24 mouse cellular contexts compared by ENCODE assay signal in the genomic region with DNA sequence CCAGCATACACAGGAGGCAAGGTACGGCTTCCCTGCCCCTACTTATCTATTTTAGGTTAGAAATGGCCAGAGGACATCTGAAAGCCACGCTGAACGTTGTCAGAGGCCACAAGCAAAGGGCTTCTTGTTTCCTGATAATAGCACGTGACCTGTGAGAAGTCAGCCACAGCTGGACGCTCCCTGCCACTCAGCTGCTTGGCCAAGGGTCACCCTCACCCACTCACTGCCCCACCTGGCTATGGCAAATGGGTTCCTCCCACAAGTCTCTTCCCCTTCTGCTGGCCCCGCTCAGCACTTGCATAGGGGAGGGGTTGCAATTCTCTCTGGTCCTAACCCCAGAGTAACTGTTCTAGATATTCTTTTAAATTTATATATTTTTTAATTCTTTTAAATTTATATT. TPM values are rescaled to one million over a fixed set of nuclear protein-coding genes. Genes with fewer than 3 reads are reported as not detected.
A peak's percentile ranks its signal among the peaks of the same experiment; 100 is the strongest.
DNase-seq lines count a peak whose midpoint lies in the region; ATAC-seq and TF ChIP-seq lines count a peak whose summit lies in the region.
"Had no signal": no experiment of that assay in that cellular context is flagged by ENCODE, and none has a peak within 500 bp of the region (broad histone marks: within the 10 kb centered on the region; RNA-seq: fewer than 3 reads in every experiment).

No protein-coding gene starts in this region.

- no peak for TF ChIP-seq POLR2A in heart, adult 2 months (IDR thresholded peaks at IDR 0.05; ENCODE audit: insufficient read depth, low read depth, low read length)

- no peak for ATAC-seq in heart, embryonic 13.5 days (ENCODE audit: extremely low read depth, insufficient number of reproducible peaks, low FRiP score, low TSS enrichment)
- ATAC-seq in kidney, embryonic 15.5 days (replicated peaks; ENCODE audit: low FRiP score), result peak; percentile 62; the same call in 1 of the 2 replicates
- ATAC-seq in kidney, embryonic 16.5 days (ENCODE audit: low FRiP score, low TSS enrichment), result peak; percentile 64; the same call in 1 of the 2 replicates
- peak; percentile 75 for ATAC-seq in stomach, postnatal 0 days (ENCODE audit: low FRiP score, low TSS enrichment)
- ATAC-seq: hindbrain, postnatal 0 days; midbrain, embryonic 16.5 days had no signal

- H3K4me3 ChIP-seq in heart, embryonic 13.5 days, result no peak overlapping the region
- H3K4me3 ChIP-seq in heart, adult 2 months, result no peak overlapping the region
- H3K4me3 ChIP-seq in kidney, embryonic 15.5 days (replicated peaks), result no peak overlapping the region
- H3K4me3 ChIP-seq in kidney, embryonic 16.5 days (ENCODE audit: low read length), result no peak overlapping the region
- no peak overlapping the region for H3K4me3 ChIP-seq in stomach, postnatal 0 days (ENCODE audit: low read depth, low read length)
- H3K4me3 ChIP-seq: erythroblast, embryonic 14.5 days; forebrain, embryonic 12.5 days; hindbrain, embryonic 12.5 days; layer of hippocampus, adult 2 months; left cerebral cortex, adult 2 months; limb, embryonic 12.5 days; liver, embryonic 15.5 days; midbrain, embryonic 10.5 days had no signal

- WGBS in heart, embryonic 13.5 days, result 40% methylated on average over 6 of the region's 6 CpGs
- WGBS in heart, adult 2 months, result 70% methylated on average over 6 of the region's 6 CpGs
- 49% methylated on average over 6 of the region's 6 CpGs for WGBS in kidney, embryonic 15.5 days
- WGBS in kidney, embryonic 16.5 days, result 40% methylated on average over 6 of the region's 6 CpGs
- 73% methylated on average over 6 of the region's 6 CpGs for WGBS in stomach, postnatal 0 days

- TF ChIP-seq EP300 in heart, adult 2 months (IDR thresholded peaks at IDR 0.05; ENCODE audit: insufficient read depth, low read depth, low read length), result no peak
- no peak for TF ChIP-seq EP300 in stomach, postnatal 0 days (optimal IDR thresholded peaks at IDR 0.05)

- no peak overlapping the region for H3K27ac ChIP-seq in heart, embryonic 13.5 days (replicated peaks)
- no peak overlapping the region for H3K27ac ChIP-seq in heart, adult 2 months
- H3K27ac ChIP-seq in kidney, embryonic 15.5 days, result peak overlapping the region; percentile 49
- no peak overlapping the region for H3K27ac ChIP-seq in kidney, embryonic 16.5 days (ENCODE audit: low read length)
- no peak overlapping the region for H3K27ac ChIP-seq in stomach, postnatal 0 days (replicated peaks)
- H3K27ac ChIP-seq: hindbrain, embryonic 12.5 days; hindbrain, postnatal 0 days; layer of hippocampus, adult 2 months; left cerebral cortex, adult 2 months; limb, embryonic 12.5 days; liver, embryonic 15.5 days had no signal

- no peaks in the 10 kb centered on the region for H3K27me3 ChIP-seq in heart, embryonic 13.5 days (replicated peaks)
- no peaks in the 10 kb centered on the region for H3K27me3 ChIP-seq in heart, adult 2 months (ENCODE audit: control insufficient read depth, insufficient read depth, low read length)
- H3K27me3 ChIP-seq in kidney, embryonic 15.5 days, result no peaks in the 10 kb centered on the region
- H3K27me3 ChIP-seq in kidney, embryonic 16.5 days (ENCODE audit: insufficient read depth, low read length), result no peaks in the 10 kb centered on the region
- H3K27me3 ChIP-seq in stomach, postnatal 0 days (ENCODE audit: control insufficient read depth, insufficient read depth, low read length), result no peaks in the 10 kb centered on the region
- H3K27me3 ChIP-seq: forebrain, embryonic 12.5 days; hindbrain, embryonic 12.5 days; limb, embryonic 12.5 days; liver, embryonic 15.5 days had no signal

- no peaks in the 10 kb centered on the region; the same call in 1 of the 2 replicates for H3K79me2 ChIP-seq in heart, adult 2 months (replicated peaks; ENCODE audit: control insufficient read depth, insufficient read depth, low read length)

- H3K9ac ChIP-seq in heart, embryonic 13.5 days, result 0 out of 2 replicates have a peak overlapping the region, but pooled peaks have one; percentile 13
- H3K9ac ChIP-seq in heart, adult 2 months (ENCODE audit: low read depth, low read length), result no peak overlapping the region
- no peak overlapping the region for H3K9ac ChIP-seq in kidney, embryonic 15.5 days
- no peak overlapping the region for H3K9ac ChIP-seq in kidney, embryonic 16.5 days (replicated peaks; ENCODE audit: low read length)
- H3K9ac ChIP-seq in stomach, postnatal 0 days (ENCODE audit: low read length), result no peak overlapping the region
- H3K9ac ChIP-seq: forebrain, embryonic 12.5 days; hindbrain, embryonic 12.5 days; limb, embryonic 12.5 days; liver, embryonic 15.5 days; lung, embryonic 14.5 days had no signal

- H3K4me1 ChIP-seq in heart, embryonic 13.5 days, result peaks cover 75% of the 10 kb centered on the region
- H3K4me1 ChIP-seq in heart, adult 2 months (ENCODE audit: control insufficient read depth, insufficient read depth, low read length), result peaks cover 10% of the 10 kb centered on the region
- H3K4me1 ChIP-seq in kidney, embryonic 15.5 days, result peaks cover 97% of the 10 kb centered on the region
- peaks cover 85% of the 10 kb centered on the region for H3K4me1 ChIP-seq in kidney, embryonic 16.5 days (ENCODE audit: insufficient read depth, low read length)
- H3K4me1 ChIP-seq in stomach, postnatal 0 days (replicated peaks; ENCODE audit: control insufficient read depth, insufficient read depth), result peaks cover 7% of the 10 kb centered on the region; the same call in 1 of the 2 replicates
- H3K4me1 ChIP-seq: liver, embryonic 15.5 days had no signal

- H3K36me3 ChIP-seq in heart, embryonic 13.5 days, result no peaks in the 10 kb centered on the region; the same call in 1 of the 2 replicates
- no peaks in the 10 kb centered on the region for H3K36me3 ChIP-seq in heart, adult 2 months (ENCODE audit: control insufficient read depth, insufficient read depth, low read length)
- no peaks in the 10 kb centered on the region for H3K36me3 ChIP-seq in kidney, embryonic 15.5 days
- no peaks in the 10 kb centered on the region for H3K36me3 ChIP-seq in kidney, embryonic 16.5 days (ENCODE audit: insufficient read depth, low read length)
- H3K36me3 ChIP-seq in stomach, postnatal 0 days (ENCODE audit: control insufficient read depth, insufficient read depth, low read length), result no peaks in the 10 kb centered on the region
- H3K36me3 ChIP-seq: forebrain, embryonic 12.5 days; hindbrain, embryonic 12.5 days; limb, embryonic 12.5 days; liver, embryonic 15.5 days had no signal

- no peak for DNase-seq in heart, adult 2 months
- no peak for DNase-seq in kidney, adult 18-20 months
- DNase-seq in stomach, postnatal 0 days (ENCODE audit: low spot score), result peak; percentile 54
- no peak for DNase-seq in adrenal gland, postnatal 25 days
- DNase-seq in adrenal gland, postnatal 4 days (ENCODE audit: low spot score in 2 of 2), result no peak
- DNase-seq: adrenal gland, postnatal 36 days; cerebellum, adult 2 months; gastrocnemius, postnatal 10 days; lung, embryonic 14.5 days; lung, postnatal 14 days; thymus, postnatal 14 days had no signal

- TF ChIP-seq CTCF in heart, adult 2 months (IDR thresholded peaks at IDR 0.05), result no peak
- no peak for TF ChIP-seq CTCF in stomach, postnatal 0 days (IDR thresholded peaks at IDR 0.05; ENCODE audit: low read depth)

- intact Hi-C loops in heart, adult 2 months (cut with DNase I), result no loop called here

- H3K9me3 ChIP-seq in heart, embryonic 13.5 days, result no peaks in the 10 kb centered on the region
- H3K9me3 ChIP-seq in kidney, embryonic 15.5 days (replicated peaks), result no peaks in the 10 kb centered on the region
- H3K9me3 ChIP-seq in kidney, embryonic 16.5 days (ENCODE audit: low read length), result no peaks in the 10 kb centered on the region
- H3K9me3 ChIP-seq in stomach, postnatal 0 days (ENCODE audit: control insufficient read depth, low read length), result no peaks in the 10 kb centered on the region
- H3K9me3 ChIP-seq: forebrain, embryonic 12.5 days; hindbrain, embryonic 12.5 days; limb, embryonic 12.5 days; liver, embryonic 15.5 days; midbrain, embryonic 10.5 days had no signal

- no peak overlapping the region for H3K4me2 ChIP-seq in heart, embryonic 13.5 days
- no peak overlapping the region for H3K4me2 ChIP-seq in kidney, embryonic 15.5 days
- no peak overlapping the region for H3K4me2 ChIP-seq in kidney, embryonic 16.5 days (replicated peaks; ENCODE audit: low read depth, low read length)
- no peak overlapping the region for H3K4me2 ChIP-seq in stomach, postnatal 0 days (replicated peaks; ENCODE audit: low read depth)
- H3K4me2 ChIP-seq: forebrain, embryonic 12.5 days; hindbrain, embryonic 12.5 days; limb, embryonic 12.5 days; liver, embryonic 15.5 days; lung, embryonic 14.5 days had no signal

RNA-seq across cellular contexts. Expression of gene Nxn, which starts 43.5 kb away (rescaled TPM):
- polyA plus RNA-seq in heart, embryonic 13.5 days (2015; fragmentation: Nextera tagmentation; extraction: Ambion mirVana), result 23.2 and 23.6 TPM in 2 replicates
- 10 to 100 TPM; 14.6 to 19.1 TPM for total RNA-seq in heart, adult 2 months (2021)
- 10.0 and 14.0 TPM in 2 replicates for polyA plus RNA-seq in heart, adult 2 months (2012; rRNA removed)
- polyA plus RNA-seq in kidney, embryonic 15.5 days (2015; fragmentation: Nextera tagmentation; extraction: Ambion mirVana), result 30.2 and 33.1 TPM in 2 replicates
- polyA plus RNA-seq in kidney, embryonic 16.5 days (2015; fragmentation: Nextera tagmentation; extraction: Ambion mirVana), result 26.9 and 29.5 TPM in 2 replicates
- 22.4 and 24.0 TPM in 2 replicates for polyA plus RNA-seq in stomach, postnatal 0 days (2015; fragmentation: Nextera tagmentation; extraction: Ambion mirVana)
- 23.8 and 29.5 TPM in 2 replicates for total RNA-seq in adrenal gland, postnatal 25 days (2021)
- total RNA-seq in adrenal gland, postnatal 4 days (2021), result 10 to 100 TPM; 26.4 to 28.3 TPM

RNA-seq across cellular contexts. Expression of gene Timm22, which starts 51.3 kb away (rescaled TPM):
- polyA plus RNA-seq in heart, embryonic 13.5 days (2015; fragmentation: Nextera tagmentation; extraction: Ambion mirVana), result 78.6 and 92.4 TPM in 2 replicates
- 10 to 100 TPM; 35.3 to 40.4 TPM for total RNA-seq in heart, adult 2 months (2021)
- 10.4 and 21.0 TPM in 2 replicates for polyA plus RNA-seq in heart, adult 2 months (2012; rRNA removed)
- polyA plus RNA-seq in kidney, embryonic 15.5 days (2015; fragmentation: Nextera tagmentation; extraction: Ambion mirVana), result 105 and 111 TPM in 2 replicates
- 106 and 112 TPM in 2 replicates for polyA plus RNA-seq in kidney, embryonic 16.5 days (2015; fragmentation: Nextera tagmentation; extraction: Ambion mirVana)
- polyA plus RNA-seq in stomach, postnatal 0 days (2015; fragmentation: Nextera tagmentation; extraction: Ambion mirVana), result 75.7 and 82.1 TPM in 2 replicates
- total RNA-seq in adrenal gland, postnatal 25 days (2021), result 38.9 and 47.4 TPM in 2 replicates
- total RNA-seq in adrenal gland, postnatal 4 days (2021), result 10 to 100 TPM; 46.5 to 52.9 TPM
